Mouse (Mus musculus) E14TG2a.4 (cell line): ENCODE measurements around the gene Pid1.
"Not testable (repeated sequence)": the region's sequence is repeated elsewhere in the genome, so short reads cannot be mapped to it uniquely, and the experiment has no call there.

Experiments used
- H3K27me3 ChIP-seq: 2 replicates; pipeline ENCODE4 v1.6.1; 2014; ENCODE audit warnings: low read length, control low read depth; ENCODE audit not compliant: insufficient read depth
- H3K36me3 ChIP-seq: 2 replicates; pipeline ENCODE4 v1.6.1; 2014; ENCODE audit warnings: low read length, control low read depth; ENCODE audit not compliant: insufficient read depth
- H3K4me1 ChIP-seq: replicated peaks from 2 replicates; pipeline ENCODE4 v1.6.1; 2014; ENCODE audit warnings: low read depth, low read length, control low read depth
- H3K4me3 ChIP-seq: replicated peaks from 2 replicates; pipeline ENCODE4 v1.5.1; 2014; ENCODE audit warnings: mild to moderate bottlenecking, low read length
- H3K9me3 ChIP-seq: 2 replicates; pipeline ENCODE4 v1.6.1; 2014; ENCODE audit warnings: low read length, control low read depth
- CTCF ChIP-seq: conservative IDR thresholded peaks from 2 replicates; pipeline ENCODE4 v1.5.1; 2014; ENCODE audit warnings: low read length
- NANOG ChIP-seq: IDR thresholded peaks from 2 replicates; pipeline ENCODE4 v1.6.1; 2014; ENCODE audit warnings: borderline replicate concordance, low read length, mixed read lengths
- POU5F1 ChIP-seq: IDR thresholded peaks from 2 replicates; pipeline ENCODE4 v1.6.1; 2014; ENCODE audit warnings: low read length, borderline replicate concordance

The Pid1 gene

GRCm38 (mm10) chr1:84222051-84222450 is 141.9 kb downstream of the Pid1 start:
- H3K4me3 ChIP-seq = no peak overlapping the region
- no peaks in the 10 kb centered on the region for H3K9me3 ChIP-seq
- no peaks in the 10 kb centered on the region for H3K36me3 ChIP-seq
- H3K27me3 ChIP-seq = 0 out of 2 replicates have a peak, but pooled peaks cover 5% of the 10 kb centered on the region
- TF ChIP-seq POU5F1 = no peak
- TF ChIP-seq NANOG = no peak
- TF ChIP-seq CTCF = no peak
- H3K4me1 ChIP-seq = peaks cover 29% of the 10 kb centered on the region

DNA sequence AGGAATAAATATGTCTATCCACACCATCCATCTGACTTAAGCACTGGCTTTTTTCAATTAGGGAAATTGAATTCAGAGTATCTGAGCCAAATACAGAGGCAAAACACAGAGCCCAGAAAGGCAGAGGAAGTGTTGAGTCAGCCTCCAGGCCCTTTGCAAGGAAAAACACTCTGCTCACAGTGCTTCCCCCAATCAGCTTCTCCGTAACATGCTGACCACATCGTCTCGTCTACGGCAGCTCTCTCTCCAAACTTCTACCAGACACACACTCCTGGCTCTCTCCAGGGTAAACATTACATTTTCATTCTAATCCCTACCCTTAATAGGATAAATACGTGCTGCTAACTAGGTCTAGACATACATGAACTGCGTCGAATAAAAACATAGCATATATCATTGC is 145.4 kb downstream of the Pid1 start:
- no peaks in the 10 kb centered on the region for H3K36me3 ChIP-seq
- H3K27me3 ChIP-seq = peaks cover 5% of the 10 kb centered on the region; the same call in 1 of the 2 replicates
- no peaks in the 10 kb centered on the region for H3K9me3 ChIP-seq
- no peak for TF ChIP-seq POU5F1
- no peak for TF ChIP-seq NANOG
- H3K4me3 ChIP-seq = no peak overlapping the region
- H3K4me1 ChIP-seq = peaks cover 18% of the 10 kb centered on the region

GRCm38 (mm10) chr1:84217777-84218176 is 146.2 kb downstream of the Pid1 start:
- Histone ChIP-seq H3K36me3 (no peaks in the 10 kb centered on the region), H3K4me3 (no peak overlapping the region), H3K9me3 (no peaks in the 10 kb centered on the region), H3K4me1 (peaks cover 18% of the 10 kb centered on the region), H3K27me3 (peaks cover 5% of the 10 kb centered on the region; the same call in 1 of the 2 replicates)
- no peak for TF ChIP-seq CTCF
- TF ChIP-seq NANOG = peak; percentile 87

GRCm38 (mm10) chr1:84211507-84211906 is 152.5 kb downstream of the Pid1 start:
- H3K36me3 ChIP-seq = no peaks in the 10 kb centered on the region
- TF ChIP-seq POU5F1 = no peak
- no peak for TF ChIP-seq NANOG
- TF ChIP-seq CTCF = no peak
- H3K4me3 ChIP-seq = no peak overlapping the region
- peaks cover 4% of the 10 kb centered on the region for H3K4me1 ChIP-seq
- H3K9me3 ChIP-seq = no peaks in the 10 kb centered on the region
- H3K27me3 ChIP-seq = no peaks in the 10 kb centered on the region; the same call in 1 of the 2 replicates

DNA sequence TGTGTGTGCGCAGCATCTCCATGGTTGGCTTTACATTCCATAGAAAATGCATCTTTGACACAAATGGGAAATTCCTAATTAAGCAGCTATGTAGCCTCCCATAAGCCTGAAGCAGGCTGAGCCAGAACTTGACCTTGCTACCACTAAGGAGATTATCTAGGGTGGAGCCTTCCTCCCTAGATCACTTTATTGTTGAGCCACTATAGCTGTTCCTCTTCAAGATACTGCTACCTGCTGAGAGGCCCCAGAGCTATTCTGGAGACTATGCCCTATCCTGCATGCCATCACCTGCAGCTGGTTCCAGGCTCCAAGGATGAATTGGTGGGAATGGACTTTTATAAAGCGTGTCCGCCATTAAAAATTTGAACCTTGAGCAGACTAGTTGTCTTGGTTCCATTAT is 158.2 kb downstream of the Pid1 start:
- peak; percentile 27; the same call in 1 of the 2 replicates for TF ChIP-seq NANOG
- H3K36me3 ChIP-seq = not testable (repeated sequence)

DNA sequence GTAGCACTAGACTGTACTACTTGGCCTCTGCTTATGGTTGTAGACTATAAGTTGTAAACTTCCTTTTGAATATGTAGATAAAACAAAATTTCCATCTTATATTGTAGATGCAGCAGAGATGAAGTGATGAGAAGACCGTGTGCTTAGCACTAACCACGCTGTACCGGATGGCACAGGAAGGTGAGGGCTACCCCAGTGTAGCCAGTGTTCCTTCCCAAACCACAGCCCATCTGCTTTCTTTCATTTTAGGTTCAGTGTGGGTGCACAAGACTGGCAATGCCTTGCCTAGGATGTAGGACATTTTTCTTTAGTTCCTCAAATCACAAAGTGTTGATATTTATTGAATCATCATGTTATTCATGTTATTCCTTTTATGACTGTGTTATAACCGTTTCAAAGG is 160.5 kb downstream of the Pid1 start:
- H3K9me3 ChIP-seq = no peaks in the 10 kb centered on the region
- no peaks in the 10 kb centered on the region for H3K27me3 ChIP-seq

More for the DNA sequence above, 158.2 kb downstream of the Pid1 start:
- H3K4me3 ChIP-seq, H3K9me3 ChIP-seq, H3K27me3 ChIP-seq: not testable (repeated sequence)
- H3K4me1 ChIP-seq = peaks cover 22% of the 10 kb centered on the region

GRCm38 (mm10) chr1:84199890-84200289 is 164.1 kb downstream of the Pid1 start:
- peaks cover 9% of the 10 kb centered on the region for H3K4me1 ChIP-seq
- H3K9me3 ChIP-seq = no peaks in the 10 kb centered on the region
- no peaks in the 10 kb centered on the region for H3K36me3 ChIP-seq
- H3K27me3 ChIP-seq = no peaks in the 10 kb centered on the region
- no peak overlapping the region for H3K4me3 ChIP-seq
- no peak for TF ChIP-seq POU5F1
- no peak for TF ChIP-seq CTCF
- TF ChIP-seq NANOG = no peak

More for the DNA sequence above, 160.5 kb downstream of the Pid1 start:
- H3K4me3 ChIP-seq = no peak overlapping the region
- TF ChIP-seq NANOG (no peak), CTCF (no peak), POU5F1 (no peak)
- no peaks in the 10 kb centered on the region for H3K36me3 ChIP-seq
- peaks cover 27% of the 10 kb centered on the region for H3K4me1 ChIP-seq

GRCm38 (mm10) chr1:84198887-84199286 is 165.1 kb downstream of the Pid1 start:
- Histone ChIP-seq H3K4me3 (no peak overlapping the region), H3K9me3 (no peaks in the 10 kb centered on the region), H3K36me3 (no peaks in the 10 kb centered on the region), H3K27me3 (no peaks in the 10 kb centered on the region), H3K4me1 (peaks cover 5% of the 10 kb centered on the region; the same call in 1 of the 2 replicates)
- TF ChIP-seq POU5F1 (no peak), NANOG (no peak), CTCF (no peak)

GRCm38 (mm10) chr1:84192167-84192566 is 171.8 kb downstream of the Pid1 start:
- H3K27me3 ChIP-seq = no peaks in the 10 kb centered on the region

More at GRCm38 (mm10) chr1:84192167-84192566, 171.8 kb downstream of the Pid1 start:
- Histone ChIP-seq H3K36me3 (no peaks in the 10 kb centered on the region), H3K4me3 (no peak overlapping the region), H3K9me3 (no peaks in the 10 kb centered on the region), H3K4me1 (no peaks in the 10 kb centered on the region)
- no peak for TF ChIP-seq NANOG
- TF ChIP-seq POU5F1 = no peak
